Mouse (Mus musculus): ENCODE measurements at regions not wholly inside any gene's neighbourhood (a gene's known extent, or its start where the extent isn't known, plus 50 kb on each side); places are given as distances from the start of the nearest gene placed in this dataset.
A peak's percentile ranks its signal among the peaks of the same experiment; 100 is the strongest.

- H3K36me3 ChIP-seq (replicated peaks) = no peaks in the 10 kb centered on the region
- H3K4me3 ChIP-seq = no peak overlapping the region
- H3K27ac ChIP-seq (replicated peaks) = no peak overlapping the region
- WGBS = 91% methylated on average over 7 of the region's 7 CpGs
- no peak for DNase-seq (ENCODE audit: low spot score)
- H3K27me3 ChIP-seq (replicated peaks; ENCODE audit: low read depth, poor library complexity, severe bottlenecking) = no peaks in the 10 kb centered on the region
- peaks cover 27% of the 10 kb centered on the region for H3K4me1 ChIP-seq
- H3K9me3 ChIP-seq = no peaks in the 10 kb centered on the region
These were observed 192.7 kb downstream of the Gm11146 start for GRCm38 (mm10) chr16:77409168-77409567.

GRCm38 (mm10) chr16:77406999-77407398 is 194.9 kb downstream of the Gm11146 start:
- DNase-seq (ENCODE audit: low spot score) = no peak
- H3K4me3 ChIP-seq = no peak overlapping the region
- no peak overlapping the region for H3K27ac ChIP-seq (replicated peaks)
- H3K27me3 ChIP-seq (replicated peaks; ENCODE audit: low read depth, poor library complexity, severe bottlenecking) = no peaks in the 10 kb centered on the region
- 75% methylated on average over 5 of the region's 5 CpGs for WGBS
- H3K4me1 ChIP-seq = peaks cover 48% of the 10 kb centered on the region
- H3K36me3 ChIP-seq (replicated peaks) = no peaks in the 10 kb centered on the region
- no peaks in the 10 kb centered on the region for H3K9me3 ChIP-seq

DNA sequence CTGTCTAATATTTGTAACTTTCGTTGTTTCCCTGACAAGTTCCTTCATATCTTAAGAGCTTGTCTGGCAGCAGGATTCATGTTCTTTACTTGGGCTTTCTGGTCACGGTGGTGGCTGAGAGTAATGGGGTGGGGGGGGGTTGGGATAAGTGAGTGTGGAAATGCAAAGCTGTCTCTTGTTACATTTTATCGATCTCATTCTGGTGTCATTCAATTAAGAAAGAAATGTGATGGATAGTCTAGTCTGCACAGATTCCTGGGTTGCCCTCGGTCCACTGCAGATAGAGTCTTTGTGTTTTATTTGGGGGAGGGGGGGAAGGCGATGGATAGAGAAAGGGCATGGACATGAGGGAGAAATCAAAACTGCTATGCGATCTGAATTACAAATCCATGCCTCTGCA is 196.0 kb downstream of the Gm11146 start:
- Histone ChIP-seq H3K9me3 (no peaks in the 10 kb centered on the region), H3K36me3 (replicated peaks) (no peaks in the 10 kb centered on the region), H3K4me1 (peaks cover 60% of the 10 kb centered on the region), H3K4me3 (no peak overlapping the region), H3K27ac (replicated peaks) (peak overlapping the region; percentile 75), H3K27me3 (replicated peaks; ENCODE audit: low read depth, poor library complexity, severe bottlenecking) (no peaks in the 10 kb centered on the region)
- 63% methylated on average over 6 of the region's 6 CpGs for WGBS
- no peak for DNase-seq (ENCODE audit: low spot score)

DNA sequence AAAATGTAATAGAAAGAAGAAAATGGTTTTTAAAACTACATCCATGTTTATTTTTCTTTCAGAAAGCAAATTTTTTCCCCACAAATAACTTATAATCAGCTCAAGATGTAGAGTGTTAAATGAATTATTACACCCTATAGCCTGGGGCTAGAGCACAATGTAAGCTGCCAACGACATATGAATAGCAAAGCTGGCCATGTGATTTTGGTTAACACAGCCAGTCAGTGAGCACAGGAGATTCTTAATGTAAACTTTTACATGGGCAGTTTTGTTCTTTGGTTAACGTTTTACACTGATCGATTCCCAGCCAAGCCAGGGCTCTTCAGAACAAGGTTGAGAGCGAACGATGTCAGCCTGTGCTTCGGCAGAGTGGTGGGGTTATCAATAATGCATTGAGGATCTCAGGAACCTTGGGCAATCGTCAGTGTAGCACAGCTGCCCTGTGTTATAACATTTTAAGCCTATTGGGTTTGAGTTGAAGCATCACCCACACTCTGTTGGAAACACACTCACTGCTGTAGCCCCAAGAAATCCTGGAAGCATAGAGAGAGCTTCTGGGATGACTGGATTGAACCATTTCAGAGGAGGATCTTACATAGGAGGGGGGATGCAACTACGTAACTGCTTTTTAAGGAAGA is 196.6 kb downstream of the Gm11146 start:
- Histone ChIP-seq H3K27ac (replicated peaks) (peak overlapping the region; percentile 75), H3K4me3 (no peak overlapping the region), H3K4me1 (peaks cover 65% of the 10 kb centered on the region), H3K36me3 (replicated peaks) (no peaks in the 10 kb centered on the region), H3K27me3 (replicated peaks; ENCODE audit: low read depth, poor library complexity, severe bottlenecking) (no peaks in the 10 kb centered on the region), H3K9me3 (no peaks in the 10 kb centered on the region)
- WGBS = 52% methylated on average over 8 of the region's 8 CpGs
- no peak for DNase-seq (ENCODE audit: low spot score)

- peaks cover 89% of the 10 kb centered on the region for H3K4me1 ChIP-seq
These were observed 199.1 kb downstream of the Gm11146 start for GRCm38 (mm10) chr16:77402711-77403280.

GRCm38 (mm10) chr16:77401185-77401943 is 200.5 kb downstream of the Gm11146 start:
- Histone ChIP-seq H3K4me1 (peaks cover 82% of the 10 kb centered on the region), H3K36me3 (replicated peaks) (0 out of 2 replicates have a peak, but pooled peaks cover 4% of the 10 kb centered on the region), H3K9me3 (no peaks in the 10 kb centered on the region), H3K4me3 (peak overlapping the region; percentile 48), H3K27ac (replicated peaks) (peak overlapping the region; percentile 89), H3K27me3 (replicated peaks; ENCODE audit: low read depth, poor library complexity, severe bottlenecking) (no peaks in the 10 kb centered on the region)
- WGBS = 48% methylated on average over 4 of the region's 4 CpGs
- DNase-seq (ENCODE audit: low spot score) = no peak

More at GRCm38 (mm10) chr16:77402711-77403280, 199.1 kb downstream of the Gm11146 start:
- no peaks in the 10 kb centered on the region for H3K9me3 ChIP-seq
- peak overlapping the region; percentile 21; the same call in 1 of the 2 replicates for H3K27ac ChIP-seq (replicated peaks)
- no peaks in the 10 kb centered on the region for H3K27me3 ChIP-seq (replicated peaks; ENCODE audit: low read depth, poor library complexity, severe bottlenecking)
- no peak overlapping the region for H3K4me3 ChIP-seq
- DNase-seq (ENCODE audit: low spot score) = no peak
- H3K36me3 ChIP-seq (replicated peaks) = no peaks in the 10 kb centered on the region
- 68% methylated on average over 7 of the region's 7 CpGs for WGBS

DNA sequence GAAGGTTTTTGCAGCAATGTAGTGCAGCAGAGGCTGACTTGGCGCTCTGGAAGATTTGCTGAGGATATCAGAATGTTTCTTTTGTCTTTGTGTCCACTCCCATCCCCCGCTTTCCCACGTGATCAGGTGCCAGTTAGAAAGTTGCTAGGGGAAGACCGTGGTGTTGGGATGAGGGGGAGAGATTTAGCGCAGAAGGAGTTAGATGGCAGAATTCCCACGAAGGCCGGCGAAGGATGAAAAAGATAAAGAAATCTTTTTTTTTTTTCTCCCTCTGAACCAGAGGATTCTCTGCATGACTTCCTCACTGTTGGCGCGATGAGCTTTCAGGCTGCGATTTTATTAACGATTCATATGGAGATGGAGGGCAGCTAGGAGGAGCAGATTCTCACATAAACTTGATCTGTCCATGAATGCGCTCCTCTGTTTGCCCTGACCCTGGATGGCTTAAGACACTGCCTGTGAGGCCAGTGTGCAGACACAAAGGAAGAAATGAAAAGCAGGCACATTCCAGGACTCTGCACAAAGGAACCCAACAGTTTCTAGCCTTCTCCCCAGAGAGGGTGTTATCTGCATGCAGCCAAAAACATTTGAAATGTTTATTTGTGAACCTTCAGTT is 201.5 kb downstream of the Gm11146 start:
- Histone ChIP-seq H3K4me3 (peak overlapping the region; percentile 48), H3K27me3 (replicated peaks; ENCODE audit: low read depth, poor library complexity, severe bottlenecking) (no peaks in the 10 kb centered on the region), H3K27ac (replicated peaks) (peak overlapping the region; percentile 89), H3K36me3 (replicated peaks) (0 out of 2 replicates have a peak, but pooled peaks cover 6% of the 10 kb centered on the region), H3K4me1 (peaks cover 74% of the 10 kb centered on the region), H3K9me3 (no peaks in the 10 kb centered on the region)
- WGBS = under 1% methylated on average over 13 of the region's 13 CpGs
- peak; percentile 85 for DNase-seq (ENCODE audit: low spot score)

- Histone ChIP-seq H3K4me3 (peak overlapping the region; percentile 48), H3K27ac (replicated peaks) (peak overlapping the region; percentile 89), H3K9me3 (no peaks in the 10 kb centered on the region), H3K4me1 (peaks cover 68% of the 10 kb centered on the region), H3K36me3 (replicated peaks) (0 out of 2 replicates have a peak, but pooled peaks cover 6% of the 10 kb centered on the region), H3K27me3 (replicated peaks; ENCODE audit: low read depth, poor library complexity, severe bottlenecking) (no peaks in the 10 kb centered on the region)
- 5% methylated on average over 10 of the region's 10 CpGs for WGBS
- DNase-seq (ENCODE audit: low spot score) = no peak
These were observed 202.0 kb downstream of the Gm11146 start for GRCm38 (mm10) chr16:77399846-77400275.

DNA sequence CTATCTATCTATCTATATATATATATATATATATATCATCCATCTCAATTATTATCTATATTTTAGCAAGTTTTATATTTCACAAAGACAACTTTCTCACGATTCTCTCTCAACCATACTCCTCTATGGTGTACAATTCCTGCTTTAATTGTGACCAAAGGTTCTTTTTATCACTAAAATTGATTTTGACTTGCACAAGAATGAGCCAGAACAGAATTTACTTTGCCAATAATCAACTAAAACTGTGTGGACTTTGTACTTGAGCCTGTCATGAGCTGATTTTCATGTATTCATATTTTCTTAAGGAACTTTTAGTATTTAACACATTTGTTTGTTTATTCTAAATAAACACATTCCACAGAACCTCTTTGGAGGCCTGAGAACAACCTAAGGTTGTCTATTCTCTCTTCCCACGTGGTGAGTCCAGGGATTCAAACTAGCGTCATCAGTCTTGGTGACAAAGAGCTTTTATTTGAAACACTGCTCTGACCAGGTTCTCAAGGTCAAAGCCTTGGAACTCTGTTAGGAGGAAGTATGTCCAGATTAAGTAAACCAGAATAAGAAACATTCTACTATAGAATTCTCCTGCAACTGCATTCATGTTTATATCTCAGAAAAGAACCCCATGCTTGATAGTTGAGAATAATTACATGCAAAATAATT is 207.7 kb downstream of the Gm11146 start:
- 61% methylated on average over 3 of the region's 3 CpGs for WGBS
- H3K4me3 ChIP-seq = no peak overlapping the region
- DNase-seq (ENCODE audit: low spot score) = no peak
- no peaks in the 10 kb centered on the region for H3K9me3 ChIP-seq
- no peaks in the 10 kb centered on the region for H3K27me3 ChIP-seq (replicated peaks; ENCODE audit: low read depth, poor library complexity, severe bottlenecking)
- no peak overlapping the region for H3K27ac ChIP-seq (replicated peaks)
- H3K4me1 ChIP-seq = peaks cover 20% of the 10 kb centered on the region
- H3K36me3 ChIP-seq (replicated peaks) = 0 out of 2 replicates have a peak, but pooled peaks cover 6% of the 10 kb centered on the region

GRCm38 (mm10) chr16:77393470-77393869 is 208.4 kb downstream of the Gm11146 start:
- Histone ChIP-seq H3K4me1 (peaks cover 13% of the 10 kb centered on the region), H3K36me3 (replicated peaks) (0 out of 2 replicates have a peak, but pooled peaks cover 6% of the 10 kb centered on the region), H3K27ac (replicated peaks) (no peak overlapping the region), H3K9me3 (no peaks in the 10 kb centered on the region), H3K4me3 (no peak overlapping the region), H3K27me3 (replicated peaks; ENCODE audit: low read depth, poor library complexity, severe bottlenecking) (no peaks in the 10 kb centered on the region)
- 89% methylated on average over 5 of the region's 5 CpGs for WGBS
- no peak for DNase-seq (ENCODE audit: low spot score)

GRCm38 (mm10) chr16:77392205-77392604 is 209.7 kb downstream of the Gm11146 start:
- peaks cover 8% of the 10 kb centered on the region for H3K4me1 ChIP-seq
- H3K4me3 ChIP-seq = no peak overlapping the region
- H3K27me3 ChIP-seq (replicated peaks; ENCODE audit: low read depth, poor library complexity, severe bottlenecking) = no peaks in the 10 kb centered on the region
- 77% methylated on average over 4 of the region's 4 CpGs for WGBS
- no peak overlapping the region for H3K27ac ChIP-seq (replicated peaks)
- DNase-seq (ENCODE audit: low spot score) = no peak
- no peaks in the 10 kb centered on the region for H3K9me3 ChIP-seq
- 0 out of 2 replicates have a peak, but pooled peaks cover 6% of the 10 kb centered on the region for H3K36me3 ChIP-seq (replicated peaks)
